Mouse (Mus musculus) kidney, adult 10 weeks (tissue): Measurements from ENCODE around the gene Xpa. TPM values are rescaled to one million over a fixed set of nuclear protein-coding genes. Genes with fewer than 3 reads are reported as not detected.

Experiments used
- polyA plus RNA-seq: library from polyadenylated mRNA; stranded (reverse); fragments of 350-450 nt; fragmentation: Illumina TruSeq; extraction: RNeasy Lipid Tissue Mini Kit (QIAGEN cat#74804); gene quantifications from one replicate; pipeline ENCODE4 v1.2.3, GENCODE M21; 2014; ENCODE audit warnings: low read depth, low replicate concordance

Xpa gene
- 46.6 TPM for polyA plus RNA-seq

GRCm38 (mm10) chr4:46195781-46196487 is at the start of gene Xpa:
Gene Xpa (minus strand): TSS chr4:46196311.

GRCm38 (mm10) chr4:46138287-46139222 is 57.6 kb downstream of the Xpa start, which contains the start of the genes Ncbp1 and Tstd2:
Gene Ncbp1 (plus strand): TSS chr4:46138613.
Gene Tstd2 (minus strand): TSS chr4:46138694.

Other genes starting within 250 kb of the Xpa start
- 32.5 TPM for gene Tdrd7, start 231.0 kb downstream of the Xpa start, polyA plus RNA-seq
- 1.6 TPM for gene Tmod1, start 157.4 kb downstream of the Xpa start, polyA plus RNA-seq
- 41.7 TPM for gene Ncbp1, start 57.7 kb downstream of the Xpa start, polyA plus RNA-seq
- 24.0 TPM for gene Tstd2, start 57.6 kb downstream of the Xpa start, polyA plus RNA-seq
- gene Foxe1, start 147.3 kb upstream of the Xpa start, polyA plus RNA-seq = not detected
- 1.2 TPM for gene Trmo, start 193.1 kb upstream of the Xpa start, polyA plus RNA-seq
- not detected for gene Hemgn, start 217.2 kb upstream of the Xpa start, polyA plus RNA-seq